Mouse (Mus musculus): ENCODE results near the gene Spon1. TPM values are rescaled to one million over a fixed set of nuclear protein-coding genes. Genes with fewer than 3 reads are reported as not detected.

Gene Spon1
- polyA plus RNA-seq, 1 experiment from 2014 or later = 4.7 TPM

GRCm38 (mm10) chr7:113963766-113964165, 198.0 kb downstream of the Spon1 start:
- no peak for ATAC-seq (ENCODE audit: insufficient number of reproducible peaks, insufficient read depth, low FRiP score, low TSS enrichment, low read depth)
- H3K36me3 ChIP-seq = no peaks in the 10 kb centered on the region
- peaks cover 8% of the 10 kb centered on the region for H3K4me1 ChIP-seq (replicated peaks)
- no peaks in the 10 kb centered on the region for H3K27me3 ChIP-seq
- no peak overlapping the region for H3K27ac ChIP-seq
- no peak overlapping the region for H3K4me2 ChIP-seq
- no peak overlapping the region for H3K9ac ChIP-seq (replicated peaks)
- H3K9me3 ChIP-seq = no peaks in the 10 kb centered on the region
- 30% methylated on average over 4 of the region's 4 CpGs for WGBS
- no peak overlapping the region for H3K4me3 ChIP-seq (replicated peaks)

GRCm38 (mm10) chr7:113965625-113966024, 199.8 kb downstream of the Spon1 start:
- no peak overlapping the region for H3K4me2 ChIP-seq
- ATAC-seq (ENCODE audit: insufficient number of reproducible peaks, insufficient read depth, low FRiP score, low TSS enrichment, low read depth) = no peak
- WGBS = 80% methylated on average over 8 of the region's 8 CpGs

GRCm38 (mm10) chr7:113969182-113969581, 203.4 kb downstream of the Spon1 start:
- no peak for ATAC-seq (ENCODE audit: insufficient number of reproducible peaks, insufficient read depth, low FRiP score, low TSS enrichment, low read depth)
- Histone ChIP-seq H3K9me3 (peaks cover 9% of the 10 kb centered on the region), H3K27me3 (no peaks in the 10 kb centered on the region), H3K36me3 (no peaks in the 10 kb centered on the region), H3K4me3 (replicated peaks) (no peak overlapping the region), H3K9ac (replicated peaks) (no peak overlapping the region), H3K27ac (no peak overlapping the region), H3K4me2 (no peak overlapping the region), H3K4me1 (replicated peaks) (peaks cover 7% of the 10 kb centered on the region)

More at GRCm38 (mm10) chr7:113965625-113966024, 199.8 kb downstream of the Spon1 start:
- Histone ChIP-seq H3K9ac (replicated peaks) (no peak overlapping the region), H3K36me3 (no peaks in the 10 kb centered on the region), H3K27me3 (no peaks in the 10 kb centered on the region), H3K4me3 (replicated peaks) (no peak overlapping the region), H3K4me1 (replicated peaks) (peaks cover 8% of the 10 kb centered on the region), H3K27ac (no peak overlapping the region), H3K9me3 (no peaks in the 10 kb centered on the region)

- H3K9ac ChIP-seq (replicated peaks) = no peak overlapping the region
- no peak overlapping the region for H3K4me3 ChIP-seq (replicated peaks)
- no peaks in the 10 kb centered on the region for H3K27me3 ChIP-seq
- no peak overlapping the region for H3K27ac ChIP-seq
- no peaks in the 10 kb centered on the region for H3K4me1 ChIP-seq (replicated peaks)
- WGBS = 93% methylated on average over 4 of the region's 4 CpGs
- no peak for ATAC-seq (ENCODE audit: insufficient number of reproducible peaks, insufficient read depth, low FRiP score, low TSS enrichment, low read depth)
- H3K9me3 ChIP-seq = peaks cover 9% of the 10 kb centered on the region
- no peaks in the 10 kb centered on the region for H3K36me3 ChIP-seq
- H3K4me2 ChIP-seq = no peak overlapping the region
These were observed 206.7 kb downstream of the Spon1 start for GRCm38 (mm10) chr7:113972536-113972935.

- no peaks in the 10 kb centered on the region for H3K4me1 ChIP-seq (replicated peaks)
- no peak for ATAC-seq (ENCODE audit: insufficient number of reproducible peaks, insufficient read depth, low FRiP score, low TSS enrichment, low read depth)
- no peak overlapping the region for H3K27ac ChIP-seq
- no peaks in the 10 kb centered on the region for H3K27me3 ChIP-seq
- H3K4me3 ChIP-seq (replicated peaks) = no peak overlapping the region
- peaks cover 7% of the 10 kb centered on the region; the same call in 1 of the 2 replicates for H3K9me3 ChIP-seq
- H3K9ac ChIP-seq (replicated peaks) = no peak overlapping the region
- H3K4me2 ChIP-seq = no peak overlapping the region
- H3K36me3 ChIP-seq = no peaks in the 10 kb centered on the region
- 86% methylated on average over 10 of the region's 10 CpGs for WGBS
These were observed 220.8 kb downstream of the Spon1 start for GRCm38 (mm10) chr7:113986406-113987134.

- Histone ChIP-seq H3K27ac (no peak overlapping the region), H3K27me3 (no peaks in the 10 kb centered on the region), H3K4me3 (replicated peaks) (no peak overlapping the region), H3K9ac (replicated peaks) (no peak overlapping the region), H3K36me3 (no peaks in the 10 kb centered on the region), H3K9me3 (peaks cover 7% of the 10 kb centered on the region; the same call in 1 of the 2 replicates), H3K4me2 (no peak overlapping the region), H3K4me1 (replicated peaks) (no peaks in the 10 kb centered on the region)
- no peak for ATAC-seq (ENCODE audit: insufficient number of reproducible peaks, insufficient read depth, low FRiP score, low TSS enrichment, low read depth)
These were observed 222.4 kb downstream of the Spon1 start for GRCm38 (mm10) chr7:113988156-113988555.

GRCm38 (mm10) chr7:113997675-113998354, 232.0 kb downstream of the Spon1 start:
- Histone ChIP-seq H3K4me1 (replicated peaks) (no peaks in the 10 kb centered on the region), H3K9ac (replicated peaks) (no peak overlapping the region), H3K4me2 (no peak overlapping the region), H3K27me3 (no peaks in the 10 kb centered on the region), H3K4me3 (replicated peaks) (no peak overlapping the region), H3K9me3 (no peaks in the 10 kb centered on the region), H3K27ac (no peak overlapping the region), H3K36me3 (no peaks in the 10 kb centered on the region)
- no peak for ATAC-seq (ENCODE audit: insufficient number of reproducible peaks, insufficient read depth, low FRiP score, low TSS enrichment, low read depth)
- 68% methylated on average over 7 of the region's 7 CpGs for WGBS

GRCm38 (mm10) chr7:114004171-114004570, 238.4 kb downstream of the Spon1 start:
- ATAC-seq (ENCODE audit: insufficient number of reproducible peaks, insufficient read depth, low FRiP score, low TSS enrichment, low read depth) = no peak
- H3K9me3 ChIP-seq = no peaks in the 10 kb centered on the region
- H3K27me3 ChIP-seq = peaks cover 12% of the 10 kb centered on the region; the same call in 1 of the 2 replicates
- no peaks in the 10 kb centered on the region for H3K36me3 ChIP-seq
- H3K9ac ChIP-seq (replicated peaks) = no peak overlapping the region
- no peaks in the 10 kb centered on the region for H3K4me1 ChIP-seq (replicated peaks)
- no peak overlapping the region for H3K4me3 ChIP-seq (replicated peaks)
- 19% methylated on average over 5 of the region's 5 CpGs for WGBS
- H3K4me2 ChIP-seq = no peak overlapping the region
- no peak overlapping the region for H3K27ac ChIP-seq

GRCm38 (mm10) chr7:114005499-114005898, 239.7 kb downstream of the Spon1 start:
- Histone ChIP-seq H3K4me3 (replicated peaks) (no peak overlapping the region), H3K36me3 (no peaks in the 10 kb centered on the region), H3K4me2 (no peak overlapping the region), H3K9ac (replicated peaks) (no peak overlapping the region), H3K27ac (no peak overlapping the region), H3K4me1 (replicated peaks) (no peaks in the 10 kb centered on the region), H3K9me3 (no peaks in the 10 kb centered on the region), H3K27me3 (peaks cover 12% of the 10 kb centered on the region; the same call in 1 of the 2 replicates)
- 82% methylated on average over 5 of the region's 5 CpGs for WGBS
- no peak for ATAC-seq (ENCODE audit: insufficient number of reproducible peaks, insufficient read depth, low FRiP score, low TSS enrichment, low read depth)

GRCm38 (mm10) chr7:114006456-114006855, 240.7 kb downstream of the Spon1 start:
- no peak overlapping the region for H3K4me2 ChIP-seq
- peaks cover 12% of the 10 kb centered on the region; the same call in 1 of the 2 replicates for H3K27me3 ChIP-seq
- 86% methylated on average over 8 of the region's 8 CpGs for WGBS
- H3K4me3 ChIP-seq (replicated peaks) = no peak overlapping the region
- ATAC-seq (ENCODE audit: insufficient number of reproducible peaks, insufficient read depth, low FRiP score, low TSS enrichment, low read depth) = no peak
- no peak overlapping the region for H3K27ac ChIP-seq
- no peaks in the 10 kb centered on the region for H3K9me3 ChIP-seq
- H3K9ac ChIP-seq (replicated peaks) = no peak overlapping the region
- no peaks in the 10 kb centered on the region for H3K36me3 ChIP-seq
- no peaks in the 10 kb centered on the region for H3K4me1 ChIP-seq (replicated peaks)

GRCm38 (mm10) chr7:114007565-114007964, 241.8 kb downstream of the Spon1 start:
- Histone ChIP-seq H3K9me3 (no peaks in the 10 kb centered on the region), H3K4me1 (replicated peaks) (no peaks in the 10 kb centered on the region), H3K27ac (no peak overlapping the region), H3K4me3 (replicated peaks) (no peak overlapping the region), H3K36me3 (no peaks in the 10 kb centered on the region), H3K27me3 (peaks cover 12% of the 10 kb centered on the region; the same call in 1 of the 2 replicates), H3K9ac (replicated peaks) (no peak overlapping the region), H3K4me2 (no peak overlapping the region)
- WGBS = 75% methylated on average over 5 of the region's 5 CpGs
- ATAC-seq (ENCODE audit: insufficient number of reproducible peaks, insufficient read depth, low FRiP score, low TSS enrichment, low read depth) = no peak

Data from limb, embryonic 12.5 days (tissue).